Mouse (Mus musculus) kidney, adult 2 months (tissue): ENCODE data around the gene Espl1.

Experiments used
- CTCF ChIP-seq: fragments of 200-500 bp; conservative IDR thresholded peaks from 2 replicates; pipeline ENCODE4 v1.5.1; 2011; ENCODE audit warnings: low read depth, mild to moderate bottlenecking, control low read depth, low read length, moderate library complexity, mixed read lengths; ENCODE audit not compliant: insufficient read depth, insufficient read length
- POLR2A ChIP-seq: fragments of 200-500 bp; IDR thresholded peaks from one replicate; pipeline ENCODE4 v1.6.1; 2011; ENCODE audit warnings: low read depth, low read length, control low read depth

- TF ChIP-seq POLR2A (no peak), CTCF (no peak)
Observed at GRCm38 (mm10) chr15:102355871-102356441, 59.9 kb downstream of the Espl1 start.
